Mouse (Mus musculus) C2C12 (cell line): Measurements from ENCODE around the gene Rnf181. TPM values are rescaled to one million over a fixed set of nuclear protein-coding genes. Genes with fewer than 3 reads are reported as not detected.

Source experiments
- H3K27me3 ChIP-seq: one replicate; pipeline ENCODE4 v1.6.1; 2011; ENCODE audit not compliant: control insufficient read depth, insufficient read depth, insufficient read length
- H3K36me3 ChIP-seq: one replicate; pipeline ENCODE4 v1.6.1; 2011; ENCODE audit not compliant: control insufficient read depth, insufficient read depth
- H3K4me3 ChIP-seq: one replicate; pipeline ENCODE4 v1.5.1; 2011; ENCODE audit warnings: mild to moderate bottlenecking, control low read depth; ENCODE audit not compliant: poor library complexity, insufficient read depth, severe bottlenecking
- H3K79me2 ChIP-seq: one replicate; pipeline ENCODE4 v1.6.1; 2011; ENCODE audit not compliant: control insufficient read depth, insufficient read depth
- H3K79me3 ChIP-seq: one replicate; pipeline ENCODE4 v1.6.1; 2011; ENCODE audit warnings: low read depth, control low read depth
- H3ac ChIP-seq: one replicate; pipeline ENCODE3; 2011; ENCODE audit warnings: low read depth; ENCODE audit not compliant: control insufficient read depth, insufficient read length
- CEBPB ChIP-seq: IDR thresholded peaks from one replicate; pipeline ENCODE4 v1.6.1; 2011; ENCODE audit warnings: low read depth, mild to moderate bottlenecking, control low read depth, moderate library complexity
- CTCF ChIP-seq: IDR thresholded peaks from one replicate; pipeline ENCODE4 v1.5.1; 2011; ENCODE audit not compliant: control insufficient read depth, insufficient read depth, insufficient read length
- FOSL1 ChIP-seq: IDR thresholded peaks from one replicate; pipeline ENCODE4 v1.8.0; 2011; ENCODE audit warnings: mild to moderate bottlenecking, low read length; ENCODE audit not compliant: poor library complexity, insufficient read depth, severe bottlenecking
- MAX ChIP-seq: IDR thresholded peaks from one replicate; pipeline ENCODE4 v1.6.1; 2011; ENCODE audit warnings: mild to moderate bottlenecking, control low read depth
- MYOD1 ChIP-seq: IDR thresholded peaks from one replicate; pipeline ENCODE4 v1.6.1; 2011; ENCODE audit warnings: low read depth; ENCODE audit not compliant: control insufficient read depth, insufficient read length
- MYOG ChIP-seq: IDR thresholded peaks from one replicate; pipeline ENCODE4 v1.6.1; 2011; ENCODE audit not compliant: control insufficient read depth, insufficient read length; ENCODE audit errors: extremely low read depth
- USF1 ChIP-seq: IDR thresholded peaks from one replicate; pipeline ENCODE4 v1.6.1; 2011; ENCODE audit warnings: low read depth, mild to moderate bottlenecking, control low read depth, moderate library complexity
- long read RNA-seq, 2 experiments: library from polyadenylated mRNA; unstranded; transcript quantifications; one replicate each; pipeline ENCODE4 v2.0.0; 2019 to 2020
- polyA plus RNA-seq: library from polyadenylated mRNA; unstranded; fragments of >200 nt; fragmentation: generic; extraction: Trizol; gene quantifications from one replicate; pipeline ENCODE4 v1.2.1, GENCODE M21; 2012; ENCODE audit warnings: missing spikeins

Rnf181 gene
- polyA plus RNA-seq = 108 TPM
- long read RNA-seq, experiment 1, transcript Rnf181-214 (1 exons, 2,410 nt) = minor isoform, 13 of 135 reads
- long read RNA-seq, experiment 1, transcript Rnf181-201 (5 exons, 1,434 nt) = major isoform, 88 of 135 reads
- long read RNA-seq, experiment 1, partial matches to known transcripts = 4 of 135 reads
- long read RNA-seq, experiment 1, other reads (novel, unspliced or antisense) = 27 of 135 reads
- long read RNA-seq, experiment 2, transcript Rnf181-201 (5 exons, 1,434 nt) = major isoform, 159 of 220 reads
- long read RNA-seq, experiment 2, partial matches to known transcripts = 21 of 220 reads
- long read RNA-seq, experiment 2, other reads (novel, unspliced or antisense) = 33 of 220 reads

- TF ChIP-seq USF1 (no peak), CEBPB (no peak), CTCF (no peak), MYOD1 (no peak), MYOG (no peak), FOSL1 (no peak), MAX (no peak)
- peaks cover 2% of the 10 kb centered on the region for H3K79me3 ChIP-seq
- H3K36me3 ChIP-seq = no peaks in the 10 kb centered on the region
- H3K27me3 ChIP-seq = no peaks in the 10 kb centered on the region
- peaks cover 2% of the 10 kb centered on the region for H3K79me2 ChIP-seq
- no peak within 1 kb of the TSS for H3K4me3 ChIP-seq
- no peak within 1 kb of the TSS for H3ac ChIP-seq
Measured at GRCm38 (mm10) chr6:72366844-72367443, at the start of gene Rnf181. Gene Rnf181, minus strand, starts transcription at chr6:72366956.

- no peak overlapping the region for H3K4me3 ChIP-seq
- H3K79me3 ChIP-seq = peaks cover 7% of the 10 kb centered on the region
- peaks cover 20% of the 10 kb centered on the region for H3K36me3 ChIP-seq
- H3K79me2 ChIP-seq = peaks cover 27% of the 10 kb centered on the region
- no peaks in the 10 kb centered on the region for H3K27me3 ChIP-seq
- TF ChIP-seq CEBPB (no peak), USF1 (no peak), CTCF (no peak), MYOG (no peak), MYOD1 (no peak), MAX (no peak), FOSL1 (no peak)
- no peak overlapping the region for H3ac ChIP-seq
Measured at GRCm38 (mm10) chr6:72415964-72416772, 49.4 kb upstream of the Rnf181 start.

- Histone ChIP-seq H3K36me3 (peaks cover 13% of the 10 kb centered on the region), H3K79me2 (peaks cover 27% of the 10 kb centered on the region), H3K79me3 (peaks cover 7% of the 10 kb centered on the region), H3ac (no peak overlapping the region), H3K27me3 (no peaks in the 10 kb centered on the region), H3K4me3 (no peak overlapping the region)
- no peak for TF ChIP-seq FOSL1
- TF ChIP-seq CEBPB = no peak
Measured at GRCm38 (mm10) chr6:72415181-72415580, 48.4 kb upstream of the Rnf181 start.

GRCm38 (mm10) chr6:72414076-72414756, 47.5 kb upstream of the Rnf181 start, which contains the start of gene Ggcx:
Gene Ggcx, plus strand, starts transcription at chr6:72414308.
- Histone ChIP-seq H3K27me3 (no peaks in the 10 kb centered on the region), H3K79me2 (peaks cover 27% of the 10 kb centered on the region), H3K79me3 (peaks cover 7% of the 10 kb centered on the region), H3K36me3 (peaks cover 5% of the 10 kb centered on the region), H3K4me3 (peak within 1 kb of the TSS; percentile 76), H3ac (peak within 1 kb of the TSS; percentile 79)
- TF ChIP-seq CTCF (no peak), MYOD1 (no peak), FOSL1 (no peak), CEBPB (no peak), MYOG (no peak), MAX (no peak), USF1 (no peak)

- H3K36me3 ChIP-seq = no peaks in the 10 kb centered on the region
- no peak overlapping the region for H3K4me3 ChIP-seq
- peaks cover 15% of the 10 kb centered on the region for H3K79me2 ChIP-seq
- H3ac ChIP-seq = no peak overlapping the region
- TF ChIP-seq MYOG (no peak), USF1 (no peak), CTCF (no peak), MYOD1 (no peak), FOSL1 (no peak), MAX (no peak), CEBPB (no peak)
- no peaks in the 10 kb centered on the region for H3K27me3 ChIP-seq
- H3K79me3 ChIP-seq = no peaks in the 10 kb centered on the region
Measured at GRCm38 (mm10) chr6:72410518-72410917, 43.8 kb upstream of the Rnf181 start.
